ENCODE assay signal across 24 mouse cellular contexts in genomic region chr7:96879593-96879992, GRCm38 (mm10).
DNase-seq lines count a peak whose midpoint lies in the region; ATAC-seq lines count a peak whose summit lies in the region.
"Had no signal": no experiment of that assay in that cellular context is flagged by ENCODE, and none has a peak within 500 bp of the region (broad histone marks: within the 10 kb centered on the region; RNA-seq: fewer than 3 reads in every experiment).

No protein-coding gene starts in this region.

- no peak overlapping the region for H3K9ac ChIP-seq in forebrain, embryonic 13.5 days
- no peak overlapping the region for H3K9ac ChIP-seq in neural tube, embryonic 13.5 days
- no peak overlapping the region for H3K9ac ChIP-seq in neural tube, embryonic 15.5 days (replicated peaks)
- H3K9ac ChIP-seq: embryonic facial prominence, embryonic 12.5 days; forebrain, postnatal 0 days; heart, embryonic 15.5 days; hindbrain, embryonic 13.5 days; limb, embryonic 13.5 days; liver, embryonic 13.5 days had no signal

- no peak overlapping the region for H3K4me2 ChIP-seq in forebrain, embryonic 13.5 days
- H3K4me2 ChIP-seq in neural tube, embryonic 13.5 days = no peak overlapping the region
- H3K4me2 ChIP-seq in neural tube, embryonic 15.5 days = no peak overlapping the region
- H3K4me2 ChIP-seq: embryonic facial prominence, embryonic 12.5 days; heart, embryonic 15.5 days; hindbrain, embryonic 13.5 days; limb, embryonic 13.5 days; liver, embryonic 13.5 days had no signal

- no peaks in the 10 kb centered on the region for H3K9me3 ChIP-seq in forebrain, embryonic 13.5 days (replicated peaks)
- no peaks in the 10 kb centered on the region for H3K9me3 ChIP-seq in forebrain, embryonic 10.5 days
- H3K9me3 ChIP-seq in neural tube, embryonic 13.5 days = no peaks in the 10 kb centered on the region
- no peaks in the 10 kb centered on the region for H3K9me3 ChIP-seq in neural tube, embryonic 15.5 days (replicated peaks)
- H3K9me3 ChIP-seq: embryonic facial prominence, embryonic 12.5 days; heart, embryonic 15.5 days; hindbrain, embryonic 13.5 days; limb, embryonic 13.5 days; liver, embryonic 13.5 days had no signal

- H3K4me1 ChIP-seq in forebrain, embryonic 13.5 days = peaks cover 19% of the 10 kb centered on the region; the same call in 1 of the 2 replicates
- H3K4me1 ChIP-seq in forebrain, embryonic 10.5 days = no peaks in the 10 kb centered on the region
- peaks cover 14% of the 10 kb centered on the region; the same call in 1 of the 2 replicates for H3K4me1 ChIP-seq in neural tube, embryonic 13.5 days (replicated peaks)
- 0 out of 2 replicates have a peak, but pooled peaks cover 3% of the 10 kb centered on the region for H3K4me1 ChIP-seq in neural tube, embryonic 15.5 days
- H3K4me1 ChIP-seq: embryonic facial prominence, embryonic 12.5 days; heart, embryonic 15.5 days; liver, embryonic 13.5 days had no signal

- peak overlapping the region; percentile 60 for H3K27ac ChIP-seq in forebrain, embryonic 13.5 days
- no peak overlapping the region for H3K27ac ChIP-seq in forebrain, embryonic 10.5 days
- peak overlapping the region; percentile 46; the same call in 1 of the 2 replicates for H3K27ac ChIP-seq in neural tube, embryonic 13.5 days (replicated peaks)
- no peak overlapping the region for H3K27ac ChIP-seq in neural tube, embryonic 15.5 days (replicated peaks)
- H3K27ac ChIP-seq: embryonic facial prominence, embryonic 12.5 days; heart, embryonic 15.5 days; hindbrain, embryonic 13.5 days; kidney, postnatal 0 days; limb, embryonic 13.5 days; liver, embryonic 13.5 days had no signal

- H3K36me3 ChIP-seq in forebrain, embryonic 13.5 days (ENCODE audit: poor library complexity, severe bottlenecking) = peaks cover 11% of the 10 kb centered on the region
- H3K36me3 ChIP-seq in forebrain, embryonic 10.5 days (replicated peaks) = peaks cover 29% of the 10 kb centered on the region
- 0 out of 2 replicates have a peak, but pooled peaks cover under 1% of the 10 kb centered on the region for H3K36me3 ChIP-seq in neural tube, embryonic 13.5 days
- peaks cover 6% of the 10 kb centered on the region for H3K36me3 ChIP-seq in neural tube, embryonic 15.5 days
- H3K36me3 ChIP-seq: heart, embryonic 15.5 days; liver, embryonic 13.5 days had no signal

- no peaks in the 10 kb centered on the region for H3K27me3 ChIP-seq in forebrain, embryonic 13.5 days
- no peaks in the 10 kb centered on the region for H3K27me3 ChIP-seq in forebrain, embryonic 10.5 days (ENCODE audit: poor library complexity, severe bottlenecking)
- H3K27me3 ChIP-seq in neural tube, embryonic 13.5 days = no peaks in the 10 kb centered on the region
- no peaks in the 10 kb centered on the region for H3K27me3 ChIP-seq in neural tube, embryonic 15.5 days (replicated peaks)
- H3K27me3 ChIP-seq: embryonic facial prominence, embryonic 12.5 days; heart, embryonic 15.5 days; hindbrain, embryonic 13.5 days; limb, embryonic 13.5 days; liver, embryonic 13.5 days had no signal

- H3K4me3 ChIP-seq in forebrain, embryonic 13.5 days = no peak overlapping the region
- no peak overlapping the region for H3K4me3 ChIP-seq in forebrain, embryonic 10.5 days
- no peak overlapping the region for H3K4me3 ChIP-seq in neural tube, embryonic 13.5 days
- no peak overlapping the region for H3K4me3 ChIP-seq in neural tube, embryonic 15.5 days (replicated peaks)
- H3K4me3 ChIP-seq: embryonic facial prominence, embryonic 12.5 days; heart, embryonic 15.5 days; hindbrain, embryonic 13.5 days; limb, embryonic 13.5 days; liver, embryonic 13.5 days had no signal

- WGBS in forebrain, embryonic 13.5 days = 86% methylated on average over 6 of the region's 6 CpGs
- WGBS in forebrain, embryonic 10.5 days = 93% methylated on average over 6 of the region's 6 CpGs
- 78% methylated on average over 6 of the region's 6 CpGs for WGBS in neural tube, embryonic 13.5 days
- 73% methylated on average over 6 of the region's 6 CpGs for WGBS in neural tube, embryonic 15.5 days

- DNase-seq in forebrain, embryonic 10.5 days (ENCODE audit: extremely low spot score, low spot score) = no peak
- no peak for DNase-seq in adrenal gland, postnatal 14 days
- DNase-seq in kidney, adult 18-20 months = no peak
- DNase-seq: adrenal gland, postnatal 36 days; cerebellum, adult 11 months; cerebellum, adult 9-11 months; forebrain, postnatal 0 days; gastrocnemius, postnatal 14 days; heart, postnatal 36 days; kidney, adult 2 months; layer of hippocampus, adult 9-11 months; liver, embryonic 13.5 days; lung, adult 2 months; lung, postnatal 14 days; thymus, postnatal 36 days had no signal

- 0 out of 2 replicates have a peak, but pooled peaks have one; percentile 28 for ATAC-seq in forebrain, embryonic 13.5 days
- ATAC-seq in neural tube, embryonic 13.5 days (ENCODE audit: low read depth) = no peak
- ATAC-seq in neural tube, embryonic 15.5 days (ENCODE audit: low FRiP score) = no peak
- ATAC-seq in megakaryocyte progenitor cell, adult 5-6 weeks (replicated peaks; ENCODE audit: poor library complexity) = peak; percentile 61

Comparison
In these comparisons a context has a peak if more than half of its experiments do, and no peak if none do; other contexts are left out.
1. H3K27ac ChIP-seq: peak in forebrain, embryonic 13.5 days (single experiment) and neural tube, embryonic 13.5 days (single experiment); none in forebrain, embryonic 10.5 days (single experiment) and neural tube, embryonic 15.5 days (single experiment).
2. ATAC-seq: peak in forebrain, embryonic 13.5 days (single experiment) and megakaryocyte progenitor cell, adult 5-6 weeks (single experiment); none in neural tube, embryonic 13.5 days (single experiment) and neural tube, embryonic 15.5 days (single experiment).